Mouse (Mus musculus) cerebellum, adult 11 months (tissue): ENCODE results near the gene Leap2.

Experiments used
- DNase-seq: peaks from one replicate; pipeline ENCODE4 v3.0.0; 2022

Gene Leap2

GRCm38 (mm10) chr11:53423036-53423435 is at the start of gene Leap2:
TSS of gene Leap2 (minus strand) at chr11:53423170.
- no peak for DNase-seq

- DNase-seq: no peak
Observed at GRCm38 (mm10) chr11:53472709-53473108, 49.7 kb upstream of the Leap2 start.

DNA sequence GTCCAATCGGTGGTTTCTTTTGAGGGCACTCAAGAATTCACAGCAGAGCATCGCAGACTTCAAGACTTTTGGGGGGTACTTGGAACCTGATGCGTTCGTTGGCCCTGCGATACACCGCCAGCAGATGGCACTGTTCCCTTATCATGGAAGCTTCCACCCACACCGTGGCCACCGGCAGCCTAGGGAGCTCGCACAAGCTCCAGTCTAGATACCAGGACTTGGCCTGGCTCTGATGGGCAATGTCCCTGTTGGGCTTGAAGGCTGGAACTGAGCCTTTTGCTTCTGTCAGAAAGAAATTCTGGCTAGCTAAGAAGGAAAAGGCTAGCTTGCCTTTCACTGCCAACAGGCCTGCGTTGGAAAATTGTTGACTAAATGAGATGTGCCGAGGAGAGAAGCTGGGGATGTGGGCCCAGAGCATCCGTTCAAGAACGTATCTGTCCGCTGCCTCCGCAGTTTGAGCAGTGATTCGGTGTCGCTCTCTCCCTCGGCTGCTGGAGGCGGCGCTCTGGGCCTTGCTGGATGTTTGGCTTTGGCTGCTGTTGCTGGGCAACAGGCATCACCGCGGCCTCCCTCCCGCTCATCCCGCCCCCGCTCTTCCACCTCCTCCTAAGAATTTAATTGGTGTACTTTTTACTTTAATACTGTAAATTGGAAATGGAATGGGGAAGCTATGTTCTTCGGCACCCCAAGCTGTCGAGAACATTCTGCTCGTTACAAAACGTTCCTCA is 47.2 kb upstream of the Leap2 start, which contains the start of gene Gm9837:
TSS of gene Gm9837 (minus strand) at position 512 of the 728 bp plus-strand sequence.
- peak; percentile 92 for DNase-seq

GRCm38 (mm10) chr11:53469294-53469967 is 46.5 kb upstream of the Leap2 start:
- DNase-seq: no peak

GRCm38 (mm10) chr11:53466231-53466971 is 43.4 kb upstream of the Leap2 start:
- DNase-seq: peak; percentile 86

- DNase-seq: no peak
Observed at GRCm38 (mm10) chr11:53463551-53464424, 40.8 kb upstream of the Leap2 start.

- no peak for DNase-seq
Observed at GRCm38 (mm10) chr11:53461727-53462126, 38.8 kb upstream of the Leap2 start.

- no peak for DNase-seq
Observed at GRCm38 (mm10) chr11:53460192-53460591, 37.2 kb upstream of the Leap2 start.

DNA sequence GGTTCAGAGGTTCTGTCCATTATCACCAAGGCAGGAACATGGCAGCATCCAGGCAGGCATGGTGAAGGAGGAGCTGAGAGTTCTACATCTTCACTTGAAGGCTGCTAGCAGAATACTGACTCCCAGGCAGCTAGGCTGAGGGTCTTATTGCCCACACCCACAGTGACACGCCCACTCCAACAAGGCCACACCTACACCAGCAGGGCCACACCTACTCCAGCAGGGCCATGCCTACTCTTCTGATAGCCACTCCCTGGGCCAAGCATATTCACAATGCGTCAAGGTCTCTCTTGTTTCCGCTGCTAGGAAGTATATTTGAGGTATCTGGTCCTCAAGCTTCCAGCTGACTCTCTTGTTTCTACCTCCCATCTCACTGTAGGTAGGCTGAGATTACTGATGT is 36.0 kb upstream of the Leap2 start:
- no peak for DNase-seq

DNA sequence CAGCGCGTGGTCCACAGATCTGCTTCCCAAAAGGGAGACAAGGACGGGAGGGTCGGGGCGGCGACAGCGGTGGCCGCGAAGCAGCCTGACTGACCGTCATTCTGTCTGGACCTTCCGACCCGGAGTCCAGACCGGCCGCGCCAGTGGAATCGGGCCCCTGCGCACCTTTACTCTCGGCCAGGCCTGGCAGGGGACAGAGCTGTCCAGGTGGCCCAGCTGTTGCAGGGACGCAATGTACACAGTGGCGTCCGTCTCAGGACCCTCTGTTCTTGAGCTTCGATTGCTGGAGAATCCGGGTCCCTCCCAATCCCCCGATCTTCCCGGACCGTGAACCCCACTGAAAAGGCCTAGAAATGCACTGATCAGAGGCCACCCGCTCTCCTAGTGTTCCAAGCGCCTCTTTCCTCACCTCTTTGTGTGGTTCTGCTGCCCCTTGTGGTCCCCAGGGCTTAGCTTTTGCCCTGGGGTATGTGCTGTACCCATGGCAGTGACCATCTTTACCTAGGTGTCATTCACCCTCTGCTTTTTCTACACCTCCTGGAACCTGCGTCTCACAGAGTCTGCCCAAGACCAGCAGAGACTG is 34.5 kb upstream of the Leap2 start:
- DNase-seq: no peak

GRCm38 (mm10) chr11:53456474-53457371 is 33.8 kb upstream of the Leap2 start, which contains the start of the genes Gm10447 and Shroom1:
TSS of gene Gm10447 (minus strand) at chr11:53457110.
TSS of gene Shroom1 (plus strand) at chr11:53457205.
- DNase-seq: no peak

DNA sequence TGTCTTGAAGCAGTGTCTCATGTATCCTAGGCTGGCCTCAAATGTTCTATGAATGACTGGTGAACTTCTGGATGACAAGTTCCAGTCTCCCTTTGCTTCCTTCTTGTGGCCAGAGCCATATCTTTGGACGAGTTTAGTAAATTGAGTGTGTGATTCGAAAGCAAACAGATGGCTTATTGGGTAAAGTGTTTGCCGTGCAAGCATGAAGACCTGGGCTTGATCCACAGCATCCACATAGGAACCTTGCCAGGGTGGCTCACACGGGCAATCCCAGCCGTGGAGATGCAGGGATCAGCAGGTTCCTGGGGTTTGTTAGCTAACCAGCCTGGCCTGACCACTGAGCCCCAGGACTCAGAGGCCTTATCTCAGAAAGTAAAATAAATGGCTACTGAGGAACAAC is 30.1 kb upstream of the Leap2 start:
- DNase-seq: no peak

- no peak for DNase-seq
Observed at GRCm38 (mm10) chr11:53452396-53452795, 29.4 kb upstream of the Leap2 start.

GRCm38 (mm10) chr11:53451361-53451760 is 28.4 kb upstream of the Leap2 start:
- DNase-seq: no peak

DNA sequence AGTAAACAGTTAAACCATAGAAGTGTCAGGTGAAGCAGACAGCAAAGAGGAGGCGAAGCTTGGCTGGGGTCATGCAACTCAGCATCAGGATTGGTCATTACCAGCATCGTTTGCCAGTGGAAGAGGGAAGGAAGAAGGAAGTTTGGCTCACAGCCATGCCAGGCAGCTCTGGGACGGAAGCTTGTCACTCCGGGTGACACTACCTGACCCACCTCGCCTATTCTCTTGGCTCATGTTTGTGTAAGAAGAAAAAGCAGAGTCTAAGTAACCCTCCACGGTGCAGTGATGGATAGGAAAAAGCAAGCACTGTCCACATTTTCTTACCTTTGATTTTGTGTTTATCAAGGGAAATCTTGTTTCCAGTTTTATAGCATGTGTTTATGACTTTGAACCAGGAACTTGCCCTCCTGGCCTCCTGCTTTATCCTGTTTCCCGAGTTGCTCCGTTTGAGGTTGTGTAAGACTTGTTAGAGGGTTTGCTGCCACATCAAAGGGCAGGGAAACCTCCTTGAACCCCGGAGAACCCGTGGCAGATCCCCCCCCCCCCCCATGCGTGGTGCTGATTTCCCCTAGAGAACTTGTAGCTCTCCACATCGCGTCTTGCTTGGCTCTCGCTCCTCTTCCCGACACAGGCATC is 27.2 kb upstream of the Leap2 start:
- DNase-seq: no peak

GRCm38 (mm10) chr11:53448529-53448928 is 25.6 kb upstream of the Leap2 start:
- DNase-seq: peak; percentile 89

DNA sequence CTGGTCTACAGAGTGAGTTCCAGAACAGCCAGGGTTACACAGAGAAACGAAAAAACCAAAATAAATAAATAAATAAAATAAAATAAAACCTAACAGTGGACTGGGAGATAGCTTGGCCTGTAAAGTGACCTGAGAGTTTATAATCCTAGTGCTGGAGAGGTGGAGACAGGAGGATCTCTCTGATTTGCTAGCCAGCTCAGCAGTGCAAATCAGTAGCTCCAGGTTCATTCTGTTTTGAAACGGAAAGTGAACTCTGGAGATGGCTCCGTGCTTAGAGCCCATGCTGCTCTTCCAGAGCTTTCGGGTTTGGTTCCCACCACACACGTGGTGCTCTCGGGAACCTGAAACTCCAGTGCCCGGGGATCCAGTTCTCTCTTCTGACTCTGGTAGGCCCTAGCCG is 25.0 kb upstream of the Leap2 start:
- no peak for DNase-seq

- DNase-seq: no peak
Observed at GRCm38 (mm10) chr11:53446183-53446582, 23.2 kb upstream of the Leap2 start.

GRCm38 (mm10) chr11:53445562-53445961 is 22.6 kb upstream of the Leap2 start:
- DNase-seq: no peak

- no peak for DNase-seq
Observed at GRCm38 (mm10) chr11:53443861-53444260, 20.9 kb upstream of the Leap2 start.

- no peak for DNase-seq
Observed at GRCm38 (mm10) chr11:53441921-53442320, 19.0 kb upstream of the Leap2 start.
